Mouse (Mus musculus) activated CD4-positive, CD25-positive, alpha-beta regulatory T cell, adult 4 months (primary cell): ENCODE measurements at regions not wholly inside any gene's neighbourhood (a gene's known extent, or its start where the extent isn't known, plus 50 kb on each side); places are given as distances from the start of the nearest gene placed in this dataset.
"Not testable (repeated sequence)": the region's sequence is repeated elsewhere in the genome, so short reads cannot be mapped to it uniquely, and the experiment has no call there.

Experiments used
- ATAC-seq: one replicate; pipeline ENCODE4 v1.8.0; 2017

GRCm38 (mm10) chr12:29394881-29395280 lies 133.3 kb upstream of the Myt1l start:
- ATAC-seq, result no peak

GRCm38 (mm10) chr12:29395401-29395982 lies 132.7 kb upstream of the Myt1l start:
- ATAC-seq, result no peak

GRCm38 (mm10) chr12:29404434-29404833 lies 123.8 kb upstream of the Myt1l start:
- no peak for ATAC-seq

GRCm38 (mm10) chr12:29409336-29410055 lies 118.7 kb upstream of the Myt1l start:
- no peak for ATAC-seq

GRCm38 (mm10) chr12:29433936-29434335 lies 94.2 kb upstream of the Myt1l start:
- ATAC-seq, result no peak

- ATAC-seq, result no peak
These were observed 88.7 kb upstream of the Myt1l start for GRCm38 (mm10) chr12:29439343-29440019.

- not testable (repeated sequence) for ATAC-seq
These were observed 63.0 kb upstream of the Myt1l start for GRCm38 (mm10) chr12:29465201-29465600.
